Mouse (Mus musculus) MEL (cell line): ENCODE measurements at regions not wholly inside any gene's neighbourhood (a gene's known extent, or its start where the extent isn't known, plus 50 kb on each side); places are given as distances from the start of the nearest gene placed in this dataset.

ENCODE experiments used
- DNase-seq: peaks from one replicate; pipeline ENCODE4 v3.0.0; 2011; ENCODE audit warnings: low read depth, low spot score
- H3K27ac ChIP-seq: 2 replicates; pipeline ENCODE4 v1.5.1; 2012; ENCODE audit warnings: low read depth, mild to moderate bottlenecking, control low read depth, low read length, moderate library complexity; ENCODE audit not compliant: control insufficient read depth
- H3K27me3 ChIP-seq, 2 experiments: fragments of 150-350 bp in 1 of 2; sonication (generic) in 1 of 2; 2 replicates each; pipeline ENCODE4 v1.6.1; 2012; ENCODE audit warnings: low read length in 2 of 2, mild to moderate bottlenecking in 2 of 2, improper control_type of control experiment in 1 of 2, moderate library complexity in 1 of 2; ENCODE audit not compliant: insufficient read depth in 2 of 2, control insufficient read depth in 1 of 2
- H3K36me3 ChIP-seq, 2 experiments: 2 replicates each; pipeline ENCODE4 v1.6.1; 2012 to 2014; ENCODE audit warnings: low read length in 2 of 2, improper control_type of control experiment in 1 of 2, inconsistent platforms in 1 of 2, mild to moderate bottlenecking in 1 of 2; ENCODE audit not compliant: insufficient read depth in 2 of 2, control insufficient read depth in 1 of 2
- H3K4me1 ChIP-seq, 2 experiments: fragments of 150-350 bp in 1 of 2; sonication (generic) in 1 of 2; 2 replicates each; pipeline ENCODE4 v1.6.1; 2012; ENCODE audit warnings: low read length in 2 of 2, improper control_type of control experiment in 1 of 2, mild to moderate bottlenecking in 1 of 2; ENCODE audit not compliant: insufficient read depth in 2 of 2, control insufficient read depth in 1 of 2
- H3K4me3 ChIP-seq, 2 experiments: fragments of 150-350 bp in 1 of 2; sonication (generic) in 1 of 2; 2 replicates each; pipeline ENCODE4 v1.5.1; 2012; ENCODE audit warnings: low read depth in 2 of 2, low read length in 2 of 2, mild to moderate bottlenecking in 2 of 2, moderate library complexity in 2 of 2, control low read depth in 1 of 2, improper control_type of control experiment in 1 of 2; ENCODE audit not compliant: control insufficient read depth in 1 of 2, insufficient read depth in 1 of 2
- H3K79me2 ChIP-seq: 2 replicates; pipeline ENCODE4 v1.6.1; 2012; ENCODE audit warnings: mild to moderate bottlenecking, low read length, moderate library complexity; ENCODE audit not compliant: control insufficient read depth, poor library complexity, insufficient read depth
- H3K9ac ChIP-seq: 2 replicates; pipeline ENCODE4 v1.6.1; 2012; ENCODE audit warnings: low read depth, mild to moderate bottlenecking, control low read depth, low read length, moderate library complexity; ENCODE audit not compliant: control insufficient read depth, poor library complexity, severe bottlenecking
- H3K9me3 ChIP-seq: fragments of 150-350 bp; sonication (generic); replicated peaks from 2 replicates; pipeline ENCODE4 v1.6.1; 2012; ENCODE audit warnings: mild to moderate bottlenecking, low read length, improper control_type of control experiment, moderate library complexity; ENCODE audit not compliant: insufficient read depth
- E2F4 ChIP-seq: IDR thresholded peaks from 2 replicates; pipeline ENCODE4 v1.6.1; 2011; ENCODE audit warnings: low read depth, low read length, improper control_type of control experiment, borderline replicate concordance
- ELF1 ChIP-seq: IDR thresholded peaks from 2 replicates; pipeline ENCODE4 v1.6.1; 2014; ENCODE audit warnings: low read depth, mild to moderate bottlenecking, inconsistent platforms, low read length, improper control_type of control experiment, moderate library complexity
- EP300 ChIP-seq, 2 experiments: IDR thresholded peaks; 2 replicates each; pipeline ENCODE4 v1.6.1; 2011; ENCODE audit warnings: improper control_type of control experiment in 2 of 2, low read length in 2 of 2, low read depth in 1 of 2, mild to moderate bottlenecking in 1 of 2
- ETS1 ChIP-seq: IDR thresholded peaks from 2 replicates; pipeline ENCODE4 v1.6.1; 2012; ENCODE audit warnings: low read depth, mild to moderate bottlenecking, inconsistent platforms, low read length, improper control_type of control experiment, moderate library complexity
- GABPA ChIP-seq: IDR thresholded peaks from 2 replicates; pipeline ENCODE4 v1.6.1; 2012; ENCODE audit warnings: low read depth, mild to moderate bottlenecking, inconsistent platforms, low read length, improper control_type of control experiment, moderate library complexity
- GATA1 ChIP-seq: IDR thresholded peaks from 2 replicates; pipeline ENCODE4 v1.6.1; 2011; ENCODE audit warnings: low read depth, low read length, improper control_type of control experiment
- JUND ChIP-seq: IDR thresholded peaks from 2 replicates; pipeline ENCODE4 v1.6.1; 2011; ENCODE audit warnings: low read depth, mild to moderate bottlenecking, improper control_type of control experiment, low read length
- KAT2A ChIP-seq: conservative IDR thresholded peaks from 2 replicates; pipeline ENCODE4 v1.6.1; 2012; ENCODE audit warnings: low read depth, low read length, improper control_type of control experiment, inconsistent platforms
- MAX ChIP-seq: IDR thresholded peaks from 2 replicates; pipeline ENCODE4 v1.6.1; 2011; ENCODE audit warnings: low read length, improper control_type of control experiment
- MAZ ChIP-seq: IDR thresholded peaks from 2 replicates; pipeline ENCODE4 v1.6.1; 2012; ENCODE audit warnings: low read depth, mild to moderate bottlenecking, inconsistent platforms, low read length, improper control_type of control experiment
- MEF2A ChIP-seq: IDR thresholded peaks from 2 replicates; pipeline ENCODE4 v1.6.1; 2014; ENCODE audit warnings: low read depth, mild to moderate bottlenecking, inconsistent platforms, low read length, improper control_type of control experiment; ENCODE audit not compliant: poor library complexity, insufficient replicate concordance, severe bottlenecking; ENCODE audit errors: extremely low read depth
- MXI1 ChIP-seq: IDR thresholded peaks from 2 replicates; pipeline ENCODE4 v1.6.1; 2011; ENCODE audit warnings: mild to moderate bottlenecking, low read depth, low read length, improper control_type of control experiment
- NRF1 ChIP-seq: IDR thresholded peaks from 2 replicates; pipeline ENCODE4 v1.6.1; 2014; ENCODE audit warnings: low read depth, mild to moderate bottlenecking, inconsistent platforms, low read length, improper control_type of control experiment, moderate library complexity; ENCODE audit not compliant: poor library complexity, insufficient read depth, severe bottlenecking
- POLR2A ChIP-seq, 2 experiments: IDR thresholded peaks; 2 replicates each; pipeline ENCODE4 v1.6.1; 2011 to 2012; ENCODE audit warnings: low read length in 2 of 2, mild to moderate bottlenecking in 2 of 2, control low read depth in 1 of 2, improper control_type of control experiment in 1 of 2, low read depth in 1 of 2, moderate library complexity in 1 of 2; ENCODE audit not compliant: control insufficient read depth in 1 of 2, insufficient read depth in 1 of 2, poor library complexity in 1 of 2
- POLR2AphosphoS2 ChIP-seq: IDR thresholded peaks from 2 replicates; pipeline ENCODE4 v1.6.1; 2011; ENCODE audit warnings: low read length, improper control_type of control experiment
- POLR2AphosphoS5 ChIP-seq: IDR thresholded peaks from 2 replicates; pipeline ENCODE4 v1.6.1; 2012; ENCODE audit warnings: low read depth, borderline replicate concordance, mild to moderate bottlenecking, inconsistent platforms, low read length, moderate library complexity, mixed read lengths
- RAD21 ChIP-seq: IDR thresholded peaks from 2 replicates; pipeline ENCODE4 v1.6.1; 2011; ENCODE audit warnings: mild to moderate bottlenecking, low read depth, low read length, improper control_type of control experiment
- RCOR1 ChIP-seq: IDR thresholded peaks from 2 replicates; pipeline ENCODE4 v1.6.1; 2012; ENCODE audit warnings: low read depth, mild to moderate bottlenecking, inconsistent platforms, low read length, improper control_type of control experiment
- SIN3A ChIP-seq: IDR thresholded peaks from 2 replicates; pipeline ENCODE4 v1.6.1; 2012; ENCODE audit warnings: low read length, improper control_type of control experiment, inconsistent platforms
- TAL1 ChIP-seq: IDR thresholded peaks from 2 replicates; pipeline ENCODE4 v1.6.1; 2012; ENCODE audit warnings: mild to moderate bottlenecking, inconsistent platforms, low read length, moderate library complexity, mixed read lengths
- TCF12 ChIP-seq: IDR thresholded peaks from 2 replicates; pipeline ENCODE4 v1.6.1; 2014; ENCODE audit warnings: low read depth, mild to moderate bottlenecking, inconsistent platforms, low read length, improper control_type of control experiment, moderate library complexity
- UBTF ChIP-seq: IDR thresholded peaks from 2 replicates; pipeline ENCODE4 v1.6.1; 2012; ENCODE audit warnings: low read depth, mild to moderate bottlenecking, inconsistent platforms, low read length, improper control_type of control experiment, moderate library complexity, borderline replicate concordance; ENCODE audit not compliant: insufficient read depth
- USF1 ChIP-seq: IDR thresholded peaks from 2 replicates; pipeline ENCODE4 v1.6.1; 2014; ENCODE audit warnings: low read depth, mild to moderate bottlenecking, inconsistent platforms, low read length, improper control_type of control experiment, moderate library complexity
- USF2 ChIP-seq, 2 experiments: IDR thresholded peaks; 2 replicates each; pipeline ENCODE4 v1.6.1; 2011 to 2012; ENCODE audit warnings: improper control_type of control experiment in 2 of 2, low read length in 2 of 2, borderline replicate concordance in 1 of 2, inconsistent platforms in 1 of 2, low read depth in 1 of 2, mild to moderate bottlenecking in 1 of 2; ENCODE audit not compliant: insufficient read depth in 1 of 2
- ZKSCAN1 ChIP-seq: IDR thresholded peaks from 2 replicates; pipeline ENCODE4 v1.6.1; 2012; ENCODE audit warnings: low read depth, mild to moderate bottlenecking, inconsistent platforms, low read length, improper control_type of control experiment, moderate library complexity
- ZMIZ1 ChIP-seq: IDR thresholded peaks from 2 replicates; pipeline ENCODE4 v1.6.1; 2012; ENCODE audit warnings: low read depth, mild to moderate bottlenecking, inconsistent platforms, low read length, improper control_type of control experiment, moderate library complexity

DNA sequence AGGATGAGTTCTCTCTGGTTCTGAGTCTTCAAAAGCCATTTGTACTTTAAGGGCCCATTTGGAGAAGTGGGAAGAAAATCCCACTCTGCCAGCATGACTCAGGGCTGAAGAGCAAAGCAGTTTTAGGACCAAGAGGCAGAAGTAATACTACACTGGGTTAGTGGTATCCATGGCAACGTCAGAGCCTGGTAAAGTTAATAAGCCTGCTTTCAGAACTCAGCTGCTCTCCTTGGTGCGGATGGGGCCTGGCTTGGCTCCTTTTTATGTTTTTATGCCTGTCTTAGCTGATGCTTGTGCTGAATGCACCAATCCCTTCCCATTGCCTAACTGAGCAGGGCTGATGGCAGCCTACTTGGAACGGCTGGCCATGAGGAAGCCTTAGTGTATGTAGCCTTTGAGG, 306.7 kb downstream of the Abcc12 start:
- DNase-seq, result no peak
- TF ChIP-seq ELF1 (no peak), SIN3A (no peak), USF2 (IDR thresholded peaks at IDR 0.05; ENCODE audit: borderline replicate concordance in 1 of 2, insufficient read depth in 1 of 2, low read depth in 1 of 2, low read length in 2 of 2) (no peak), TAL1 (no peak), TCF12 (no peak)

DNA sequence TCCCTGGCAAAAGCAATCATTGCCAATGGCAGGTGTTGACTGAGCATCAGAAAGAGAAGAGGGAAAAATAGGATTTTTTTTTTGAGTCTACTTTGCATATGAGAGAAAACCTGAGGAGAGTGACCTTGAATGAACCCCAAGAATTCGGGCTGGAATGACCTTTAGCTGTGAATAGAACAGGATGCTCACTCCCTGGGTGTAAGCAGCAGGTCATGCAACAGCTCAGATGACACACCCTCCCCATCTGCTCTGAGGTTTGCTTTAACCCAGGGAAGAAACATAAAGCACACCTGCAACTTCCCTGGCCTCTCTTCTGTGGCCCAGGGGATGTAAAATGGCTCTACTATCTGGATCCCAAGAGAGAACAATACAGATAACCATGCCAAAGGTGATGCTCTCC, 307.9 kb downstream of the Abcc12 start:
- Histone ChIP-seq H3K9me3 (no peaks in the 10 kb centered on the region), H3K27me3 (no peaks in the 10 kb centered on the region), H3K27ac (no peak overlapping the region), H3K9ac (no peak overlapping the region), H3K36me3 (no peaks in the 10 kb centered on the region), H3K4me1 (no peaks in the 10 kb centered on the region), H3K4me3 (no peak overlapping the region), H3K79me2 (no peaks in the 10 kb centered on the region)
- TF ChIP-seq EP300 (IDR thresholded peaks at IDR 0.05; ENCODE audit: low read depth in 1 of 2, low read length in 2 of 2) (no peak), POLR2AphosphoS2 (no peak), JUND (no peak), USF1 (no peak), E2F4 (no peak), POLR2AphosphoS5 (no peak), GABPA (no peak), GATA1 (no peak), KAT2A (no peak), RAD21 (no peak), POLR2A (IDR thresholded peaks at IDR 0.05; ENCODE audit: control insufficient read depth in 1 of 2, insufficient read depth in 1 of 2, low read depth in 1 of 2, low read length in 2 of 2, poor library complexity in 1 of 2) (no peak)
- DNase-seq, result no peak

More for the DNA sequence above, 306.7 kb downstream of the Abcc12 start:
- H3K9ac ChIP-seq, result no peak overlapping the region
- H3K79me2 ChIP-seq, result no peaks in the 10 kb centered on the region
- H3K4me1 ChIP-seq, result no peaks in the 10 kb centered on the region
- H3K27me3 ChIP-seq, result no peaks in the 10 kb centered on the region
- no peak overlapping the region for H3K27ac ChIP-seq
- no peaks in the 10 kb centered on the region for H3K36me3 ChIP-seq
- no peak overlapping the region for H3K4me3 ChIP-seq
- H3K9me3 ChIP-seq, result no peaks in the 10 kb centered on the region

DNA sequence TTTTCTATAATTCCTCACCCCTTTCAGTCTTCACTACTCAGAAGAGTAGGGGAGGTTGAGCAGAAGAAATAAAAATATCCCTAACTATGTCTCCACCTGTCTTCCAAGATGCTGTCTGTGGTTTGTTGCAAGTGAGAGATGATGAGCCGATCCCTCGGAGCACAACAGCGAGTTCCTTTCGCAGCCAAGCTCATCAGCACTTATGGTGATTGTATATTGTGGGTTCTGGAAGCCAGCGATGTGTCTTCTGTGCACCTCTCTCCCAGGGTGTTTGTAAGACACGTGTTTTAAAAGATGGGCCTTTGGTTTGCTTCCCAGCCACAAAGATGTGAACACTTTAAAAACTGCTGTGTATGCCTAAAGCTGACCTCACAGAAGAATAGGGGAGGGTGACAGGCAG, 309.0 kb downstream of the Abcc12 start:
- DNase-seq, result no peak
- Histone ChIP-seq H3K9ac (no peak overlapping the region), H3K27ac (no peak overlapping the region), H3K9me3 (no peaks in the 10 kb centered on the region), H3K4me1 (no peaks in the 10 kb centered on the region), H3K27me3 (no peaks in the 10 kb centered on the region; a peak in 1 of 4 replicates), H3K36me3 (no peaks in the 10 kb centered on the region), H3K4me3 (no peak overlapping the region), H3K79me2 (no peaks in the 10 kb centered on the region)
- TF ChIP-seq MAZ (no peak), ZKSCAN1 (no peak), NRF1 (no peak), UBTF (no peak), POLR2A (IDR thresholded peaks at IDR 0.05; ENCODE audit: control insufficient read depth in 1 of 2, insufficient read depth in 1 of 2, low read depth in 1 of 2, low read length in 2 of 2, poor library complexity in 1 of 2) (no peak), E2F4 (no peak), KAT2A (no peak), ZMIZ1 (no peak), ETS1 (no peak), ELF1 (no peak), RCOR1 (no peak), MXI1 (no peak), MAX (no peak), MEF2A (no peak)
